Mouse (Mus musculus): ENCODE results near the gene Pomgnt1. TPM values are rescaled to one million over a fixed set of nuclear protein-coding genes. Genes with fewer than 3 reads are reported as not detected.

Gene Pomgnt1
- total RNA-seq, 2 experiments from 2014 or later, result 6.8 to 7.9 TPM

DNA sequence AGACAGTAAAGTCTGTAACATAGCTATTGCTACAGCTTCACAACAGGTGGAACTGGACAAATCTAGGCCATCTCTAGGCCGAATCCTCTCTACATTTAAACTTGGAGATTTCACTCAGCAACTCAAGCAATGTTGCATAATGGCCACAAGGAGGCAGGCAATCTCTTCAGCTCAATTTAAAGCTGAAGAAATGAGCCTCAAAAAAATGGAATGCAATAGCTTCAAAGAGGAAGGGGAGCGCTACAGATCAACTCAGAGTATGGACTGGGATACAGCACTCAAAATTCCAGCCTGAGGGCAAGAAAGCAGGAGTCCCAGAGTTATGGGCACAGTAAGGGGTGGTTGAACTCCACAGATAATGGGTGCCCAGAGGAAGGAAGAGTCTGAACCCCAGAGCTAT, 11.3 kb downstream of the Pomgnt1 start:
- peak; percentile 57; the same call in 1 of the 2 replicates for ATAC-seq (replicated peaks; ENCODE audit: low FRiP score, poor library complexity, severe bottlenecking)

DNA sequence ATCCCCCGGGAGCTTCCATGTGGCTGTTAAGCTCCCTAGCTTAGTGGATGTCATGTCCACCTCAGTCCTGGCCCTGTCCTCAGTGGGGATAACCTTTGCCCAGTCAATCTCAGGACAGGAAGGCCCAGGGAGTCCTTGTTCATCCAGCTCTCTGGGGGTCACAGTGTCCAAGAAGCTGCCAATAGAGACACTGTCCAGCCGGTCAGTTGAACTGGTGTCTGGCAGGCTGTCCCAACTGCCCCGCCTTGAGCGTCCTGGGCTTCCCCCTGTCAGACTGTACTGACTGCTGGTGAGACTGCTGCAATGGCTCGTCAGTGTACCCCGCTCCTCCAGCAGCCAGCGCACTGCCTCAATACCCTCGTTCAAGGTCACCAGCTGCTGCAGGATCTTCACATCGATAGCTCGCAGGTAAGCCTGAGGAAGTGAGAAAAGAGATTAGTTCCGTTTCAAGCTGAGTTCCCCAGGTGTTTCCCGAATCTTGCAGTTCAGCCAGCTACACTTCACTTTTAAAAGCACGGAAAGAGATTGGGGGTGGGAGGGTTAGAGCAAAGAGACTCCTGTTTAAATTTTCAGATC, 13.9 kb downstream of the Pomgnt1 start:
- ATAC-seq (replicated peaks; ENCODE audit: low FRiP score, poor library complexity, severe bottlenecking), result no peak

DNA sequence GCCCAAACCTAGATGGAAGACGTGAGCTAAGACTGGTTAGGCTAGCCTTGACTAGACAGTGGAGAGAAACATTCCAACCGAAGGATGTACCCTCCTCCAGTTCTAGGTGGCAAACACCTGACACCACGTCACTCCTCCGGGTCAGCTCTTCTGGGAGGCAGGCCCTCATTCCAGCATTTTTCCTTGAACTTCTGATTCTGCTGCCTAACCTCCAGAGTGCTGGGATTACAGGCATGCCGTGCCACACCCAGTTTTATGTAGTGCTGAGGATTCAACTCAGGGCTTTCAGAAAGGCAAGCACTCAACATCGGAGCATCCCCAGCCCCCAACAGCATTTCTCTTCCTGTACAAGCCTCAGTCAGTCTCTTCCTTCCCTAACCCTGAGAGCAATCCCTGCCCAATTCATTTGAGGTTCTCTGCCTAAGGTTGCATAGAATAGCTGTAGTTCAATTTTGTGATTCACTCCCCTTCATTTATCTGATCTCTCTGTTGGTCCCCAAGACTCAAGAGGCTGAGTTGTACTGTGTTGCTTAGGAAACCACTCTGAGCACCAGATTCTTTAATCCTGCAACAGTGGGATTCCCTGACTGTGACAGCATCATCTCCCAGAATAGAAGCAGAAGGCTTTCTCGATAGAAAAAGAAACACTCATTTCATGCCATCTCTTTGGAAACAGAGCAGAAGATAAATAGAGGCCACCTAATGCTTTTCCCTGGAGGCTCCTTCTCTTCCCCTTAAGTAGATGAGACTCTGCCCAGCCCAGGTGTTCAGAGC, 17.3 kb downstream of the Pomgnt1 start:
- ATAC-seq (replicated peaks; ENCODE audit: low FRiP score, poor library complexity, severe bottlenecking), result no peak

DNA sequence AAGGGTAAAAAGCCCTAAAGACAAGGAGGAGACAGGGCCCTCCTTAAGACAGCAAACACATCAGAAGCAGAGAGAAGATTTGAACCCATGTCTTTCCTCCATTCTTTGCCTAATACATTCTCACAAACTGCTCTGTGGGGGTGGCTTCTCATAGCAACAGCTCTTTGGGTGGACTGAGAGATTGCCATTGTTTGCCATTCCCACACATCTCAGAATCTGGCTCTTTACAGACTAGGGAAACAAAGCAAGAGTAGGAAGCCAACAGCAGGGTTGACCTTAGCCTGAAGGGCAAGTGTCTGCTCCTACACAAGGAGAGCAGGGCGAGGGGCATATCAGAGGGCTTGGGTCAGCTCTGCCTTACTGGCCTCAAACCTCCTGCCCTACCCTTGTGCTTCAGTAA, 18.1 kb downstream of the Pomgnt1 start:
- no peak for ATAC-seq (replicated peaks; ENCODE audit: low FRiP score, poor library complexity, severe bottlenecking)

DNA sequence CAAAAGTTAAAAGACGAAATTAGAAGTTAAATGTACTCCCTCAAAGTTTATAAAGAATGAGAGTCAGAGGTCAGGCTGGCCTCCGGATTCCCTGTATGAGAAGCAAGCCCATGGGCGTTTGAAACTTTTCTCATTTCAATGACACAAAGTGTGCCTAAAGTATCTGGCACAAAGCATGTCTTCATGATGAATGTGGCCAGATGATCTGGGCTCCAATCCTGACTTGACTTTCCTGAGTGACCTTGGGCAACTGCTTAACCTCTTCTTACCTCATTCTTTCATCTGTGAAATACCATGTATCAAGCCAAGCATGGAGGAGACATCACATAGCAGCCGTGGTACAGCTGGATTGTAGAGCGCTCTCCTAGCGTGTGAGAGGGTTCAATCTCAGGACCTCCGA, 18.6 kb downstream of the Pomgnt1 start:
- ATAC-seq (replicated peaks; ENCODE audit: low FRiP score, poor library complexity, severe bottlenecking), result no peak

DNA sequence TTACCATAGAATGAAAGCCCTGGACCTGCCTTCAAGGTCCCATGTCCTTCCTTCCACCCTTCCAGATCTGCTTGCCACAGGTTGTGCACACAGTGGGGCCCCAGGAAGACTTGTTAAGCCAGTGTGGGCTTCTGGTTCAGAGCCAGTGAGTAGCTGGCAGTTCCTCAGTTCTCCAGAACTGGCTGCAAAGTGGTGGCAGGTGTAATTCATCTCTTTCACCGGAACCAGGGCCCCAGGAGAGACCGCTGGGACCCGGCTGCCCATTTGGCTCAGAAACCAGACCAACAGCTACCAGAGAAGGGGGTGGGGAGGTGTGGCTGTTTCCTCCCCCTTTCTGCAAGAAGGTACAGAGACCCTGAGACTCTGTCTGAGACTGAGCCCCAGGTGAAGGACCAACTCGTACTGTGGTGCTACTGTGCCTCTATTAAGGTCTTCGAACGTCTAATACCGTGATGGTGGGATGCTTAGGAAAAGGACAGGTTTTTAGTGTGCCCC, 19.7 kb downstream of the Pomgnt1 start:
- no peak for ATAC-seq (replicated peaks; ENCODE audit: low FRiP score, poor library complexity, severe bottlenecking)

DNA sequence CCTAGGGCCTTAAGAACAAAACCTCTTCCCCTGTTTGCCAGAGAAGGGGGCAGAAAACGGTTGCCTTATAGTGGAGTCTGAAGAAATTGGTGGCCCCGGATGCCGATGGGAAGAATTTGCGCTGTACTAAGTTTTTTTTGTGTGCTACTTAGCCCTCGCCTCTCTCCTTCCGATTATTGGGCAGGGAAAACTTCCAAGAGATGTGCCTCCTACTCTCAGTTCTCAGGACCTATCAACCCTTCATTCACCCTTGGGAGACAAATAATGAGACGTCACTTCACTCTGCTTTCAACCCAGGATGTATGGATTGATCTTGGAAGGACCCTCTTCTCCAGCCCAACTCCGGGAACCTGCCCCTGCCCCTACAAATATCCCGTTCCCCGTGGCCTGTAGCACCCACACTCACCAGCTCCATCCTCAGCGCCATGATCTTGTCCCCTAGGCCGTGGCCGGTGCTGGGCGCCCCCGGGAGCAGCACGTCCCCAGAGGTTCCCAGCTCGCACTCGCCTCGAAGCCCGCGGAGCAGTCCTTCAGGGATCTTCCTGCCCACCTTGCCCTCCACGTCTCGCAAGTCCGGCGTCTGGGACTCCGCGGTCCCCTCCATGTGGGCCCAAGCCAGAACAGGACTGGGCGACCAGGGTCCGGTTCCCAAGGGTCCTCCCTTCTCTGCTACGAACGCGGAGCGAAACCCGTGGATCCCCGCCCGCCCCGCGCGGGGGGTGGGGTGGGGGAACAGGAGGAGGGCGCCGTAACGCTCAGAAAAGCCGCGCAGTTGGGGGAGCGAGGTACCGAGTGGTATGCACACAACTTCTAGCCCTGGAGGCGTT, 20.5 kb downstream of the Pomgnt1 start:
- ATAC-seq (replicated peaks; ENCODE audit: low FRiP score, poor library complexity, severe bottlenecking), result no peak

DNA sequence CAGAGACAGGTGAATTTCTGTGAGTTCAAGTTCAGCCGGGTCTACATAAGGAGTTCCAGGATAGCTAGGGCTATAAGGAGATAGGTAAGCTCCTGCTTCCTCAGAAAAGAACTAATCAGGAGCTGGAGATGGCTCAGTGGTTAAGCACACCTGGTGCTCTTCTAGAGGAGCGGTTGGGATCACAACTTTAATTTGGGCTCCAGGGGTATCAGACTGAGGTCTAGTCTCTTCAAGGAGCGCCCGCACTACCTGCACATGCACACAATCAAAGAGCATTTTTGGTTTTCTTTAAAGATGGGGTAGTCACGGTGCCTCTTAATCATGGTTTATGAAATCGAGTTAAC, 26.1 kb downstream of the Pomgnt1 start:
- ATAC-seq (replicated peaks; ENCODE audit: low FRiP score, poor library complexity, severe bottlenecking), result no peak

DNA sequence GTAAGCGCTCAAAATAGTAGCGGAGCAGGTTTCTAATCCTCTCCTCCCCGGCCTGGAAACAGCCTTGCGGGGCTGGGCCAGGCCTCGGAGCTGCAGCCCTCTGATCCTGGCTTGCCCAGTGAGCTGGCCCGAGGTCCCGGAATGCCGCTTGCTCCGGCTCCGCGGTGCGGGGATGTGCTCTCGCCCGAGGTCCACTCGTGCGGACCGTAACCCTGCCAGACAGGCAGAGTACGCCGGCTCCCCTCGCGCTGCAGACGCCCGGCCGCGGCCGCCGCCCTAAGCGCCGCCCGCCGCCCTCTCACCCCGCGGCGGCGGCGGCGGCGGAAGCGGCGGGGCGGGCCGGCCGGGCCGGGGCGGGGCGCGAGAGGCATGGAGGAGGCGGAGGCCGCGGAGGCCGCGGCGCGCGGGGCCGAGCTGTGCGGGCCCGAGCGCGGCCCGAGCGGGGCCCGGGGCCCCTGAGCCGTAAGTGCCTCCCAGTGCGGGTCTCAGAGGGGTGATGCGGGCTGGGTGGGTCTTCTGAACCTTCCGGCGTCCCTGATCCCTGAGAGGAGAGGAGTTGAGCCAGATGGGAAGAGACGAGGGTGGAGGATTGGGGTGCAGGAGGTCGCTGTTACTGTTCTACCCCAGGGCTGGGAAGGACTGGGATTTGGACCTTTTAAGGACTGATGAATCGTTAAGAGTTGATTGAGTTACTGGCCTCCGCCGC, 26.7 kb downstream of the Pomgnt1 start:
- ATAC-seq (replicated peaks; ENCODE audit: low FRiP score, poor library complexity, severe bottlenecking), result peak; percentile 88

DNA sequence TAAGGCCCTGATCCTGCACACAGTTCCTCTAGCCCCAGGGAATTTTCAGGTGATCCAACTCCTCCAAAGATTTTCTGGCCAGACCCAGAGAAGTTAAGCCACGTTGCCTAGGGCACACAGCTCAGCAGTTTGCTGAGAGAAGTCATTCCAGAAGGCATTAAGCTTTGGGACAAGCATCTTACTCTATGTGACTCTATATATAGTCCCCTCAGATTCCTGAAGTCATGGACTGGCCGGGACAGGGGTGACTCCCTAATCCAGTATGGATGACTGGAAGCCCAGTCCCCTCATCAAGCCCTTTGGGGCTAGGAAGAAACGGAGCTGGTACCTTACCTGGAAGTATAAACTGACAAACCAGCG, 27.2 kb downstream of the Pomgnt1 start:
- ATAC-seq (replicated peaks; ENCODE audit: low FRiP score, poor library complexity, severe bottlenecking), result 0 out of 2 replicates have a peak, but pooled peaks have one; percentile 7

DNA sequence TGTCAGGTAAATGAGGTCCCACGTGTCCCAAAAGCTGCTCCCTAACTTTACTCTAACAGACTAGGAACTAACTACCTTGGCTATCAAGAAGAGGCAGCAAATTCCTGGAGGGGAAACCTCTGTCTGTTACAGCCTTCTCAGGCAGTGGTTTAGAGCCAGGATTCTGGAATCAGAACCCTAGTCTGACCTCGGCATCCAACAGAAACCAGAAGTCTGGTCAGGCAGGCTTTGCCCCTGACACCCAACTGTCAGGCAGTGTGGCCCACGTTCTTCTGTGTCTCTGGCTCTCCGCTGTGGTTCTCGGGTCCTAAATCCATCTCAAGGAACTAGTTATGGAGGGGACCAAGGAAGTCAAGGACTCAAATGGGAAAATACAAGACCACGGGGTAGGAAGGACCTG, 27.6 kb downstream of the Pomgnt1 start, which contains the start of gene Lurap1:
Gene Lurap1, minus strand, starts transcription at position 101 of the 400 bp plus-strand sequence.
- ATAC-seq (replicated peaks; ENCODE audit: low FRiP score, poor library complexity, severe bottlenecking), result no peak

DNA sequence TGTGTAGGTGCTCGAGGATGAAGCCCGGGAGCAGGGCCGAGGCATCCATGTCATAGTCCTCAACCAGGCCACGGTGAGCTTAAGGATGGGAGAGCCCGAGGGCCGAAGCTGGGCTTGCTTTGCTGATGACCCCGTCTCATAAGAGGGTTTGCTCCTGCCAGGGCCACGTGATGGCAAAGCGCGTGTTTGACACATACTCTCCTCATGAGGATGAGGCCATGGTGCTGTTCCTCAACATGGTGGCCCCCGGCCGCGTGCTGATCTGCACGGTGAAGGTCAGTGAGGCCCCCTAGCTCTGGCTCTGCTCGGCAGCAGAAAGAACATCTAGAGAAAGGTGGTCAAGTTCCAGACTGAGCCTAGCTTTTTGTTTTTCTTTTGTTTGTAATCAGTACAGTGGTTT, 29.1 kb downstream of the Pomgnt1 start:
- no peak for ATAC-seq (replicated peaks; ENCODE audit: low FRiP score, poor library complexity, severe bottlenecking)

DNA sequence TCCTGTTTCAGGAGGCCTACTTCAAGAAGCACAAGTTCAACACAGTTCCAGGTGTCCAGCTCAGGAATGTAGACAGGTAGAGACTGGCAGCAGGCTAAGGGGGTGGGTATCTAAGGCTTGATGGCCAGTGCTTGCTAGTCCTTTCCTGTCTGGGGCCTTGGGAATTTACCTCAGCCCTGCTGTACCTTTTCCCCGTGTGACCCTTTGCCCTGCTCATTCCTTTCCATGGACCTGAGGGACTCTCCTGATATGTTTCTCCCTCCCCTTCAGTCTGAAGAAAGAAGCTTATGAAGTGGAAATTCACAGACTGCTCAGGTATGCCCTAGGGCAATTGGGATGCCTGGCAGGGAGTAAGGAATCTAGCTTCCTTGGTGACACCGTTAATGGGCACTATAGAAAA, 34.2 kb downstream of the Pomgnt1 start:
- no peak for ATAC-seq (replicated peaks; ENCODE audit: low FRiP score, poor library complexity, severe bottlenecking)

DNA sequence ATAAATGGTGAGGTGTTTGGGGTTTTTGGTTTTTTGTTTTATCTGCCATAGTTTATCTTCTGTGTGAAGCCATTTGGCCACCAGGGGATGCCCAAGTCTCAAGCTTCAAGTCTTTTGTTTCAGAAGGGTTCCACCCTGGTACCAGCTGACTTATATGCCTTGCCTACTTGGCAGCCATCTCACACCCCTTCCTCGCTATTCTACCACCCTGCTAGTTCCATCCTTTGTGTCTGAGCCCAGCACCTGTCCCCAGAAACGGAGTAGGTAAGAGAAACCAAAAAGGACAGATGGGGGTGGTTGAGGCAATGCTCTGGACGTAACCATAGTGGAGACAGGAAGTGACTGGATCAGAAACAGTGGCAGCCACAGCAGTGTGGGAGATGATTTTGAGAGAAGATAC, 36.3 kb downstream of the Pomgnt1 start:
- no peak for ATAC-seq (replicated peaks; ENCODE audit: low FRiP score, poor library complexity, severe bottlenecking)

DNA sequence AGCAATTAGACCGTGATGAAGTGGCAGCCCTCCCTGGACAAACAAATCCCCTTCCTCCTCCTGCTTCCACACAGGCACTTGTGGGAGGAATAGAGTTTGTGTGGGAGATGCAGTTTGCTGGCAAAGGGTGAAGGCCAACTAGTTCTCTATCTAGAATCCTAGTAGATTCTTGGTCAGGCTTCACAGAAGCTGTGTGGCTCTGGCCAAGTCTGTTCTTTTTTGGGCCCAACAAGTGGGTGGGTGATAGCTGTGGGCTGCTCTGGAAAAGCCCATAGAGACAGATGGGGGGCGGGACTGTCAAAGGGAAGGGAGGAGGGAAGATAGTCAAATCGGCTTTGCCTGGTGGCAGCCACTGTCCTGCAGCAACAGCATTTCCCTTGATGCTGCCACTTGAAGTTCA, 37.1 kb downstream of the Pomgnt1 start:
- ATAC-seq (replicated peaks; ENCODE audit: low FRiP score, poor library complexity, severe bottlenecking), result no peak

DNA sequence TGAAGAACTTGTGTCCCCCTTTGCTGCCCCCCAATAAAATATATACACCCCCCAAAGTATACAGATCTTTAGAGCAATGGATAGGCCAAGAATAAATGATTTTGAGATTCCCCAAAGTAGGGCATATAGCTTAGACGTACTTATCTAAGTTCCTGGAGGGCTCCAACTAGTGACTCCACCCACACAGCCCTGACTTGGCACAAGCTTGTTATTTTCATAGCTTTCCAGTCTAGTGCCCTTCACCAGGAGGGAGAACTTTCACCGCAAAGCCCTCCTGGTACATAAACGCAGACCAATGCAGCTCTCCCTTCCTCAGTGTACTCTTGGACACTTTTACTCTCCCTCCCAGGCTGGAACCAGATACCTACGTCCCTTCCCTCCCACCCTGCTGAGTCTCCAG, 38.5 kb downstream of the Pomgnt1 start:
- ATAC-seq (replicated peaks; ENCODE audit: low FRiP score, poor library complexity, severe bottlenecking), result 0 out of 2 replicates have a peak, but pooled peaks have one; percentile 56

DNA sequence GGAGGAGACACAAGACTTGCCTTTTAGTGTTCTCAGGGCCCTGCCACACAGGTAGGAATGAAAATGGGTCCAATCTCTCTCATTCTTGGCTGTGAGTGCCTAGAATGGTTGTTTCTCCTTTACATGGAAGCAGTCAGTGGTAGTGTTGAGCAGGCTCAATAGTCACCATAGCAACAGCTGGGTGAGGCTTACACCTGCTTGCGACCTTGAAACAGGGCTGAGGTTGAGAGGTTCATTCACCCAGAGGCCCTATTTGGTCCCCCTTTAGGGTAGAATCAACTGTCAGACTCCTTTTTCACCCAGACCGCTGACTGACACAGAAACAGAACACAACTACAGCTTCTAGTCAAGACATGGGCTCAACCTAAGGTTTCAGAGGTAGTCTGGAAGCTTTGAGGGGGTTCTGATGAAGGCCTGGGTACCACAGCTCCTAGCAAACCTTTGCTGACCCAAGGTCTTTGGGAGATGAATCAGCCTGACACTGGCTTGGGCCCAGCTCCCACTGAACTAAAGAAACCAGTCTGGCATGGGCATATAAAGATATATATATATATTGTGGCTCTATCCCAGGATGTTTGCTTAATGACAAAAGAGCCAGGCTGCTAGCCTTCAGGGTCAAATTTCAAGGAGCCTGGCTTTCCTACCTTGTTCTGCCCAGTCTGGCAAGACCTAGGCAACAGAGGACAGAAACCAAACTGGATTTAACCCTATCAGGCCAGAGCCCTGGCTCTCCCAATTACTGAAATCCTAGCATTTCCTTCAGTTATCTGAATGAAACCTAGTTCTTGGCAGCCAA, 41.3 kb downstream of the Pomgnt1 start:
- no peak for ATAC-seq (replicated peaks; ENCODE audit: low FRiP score, poor library complexity, severe bottlenecking)

DNA sequence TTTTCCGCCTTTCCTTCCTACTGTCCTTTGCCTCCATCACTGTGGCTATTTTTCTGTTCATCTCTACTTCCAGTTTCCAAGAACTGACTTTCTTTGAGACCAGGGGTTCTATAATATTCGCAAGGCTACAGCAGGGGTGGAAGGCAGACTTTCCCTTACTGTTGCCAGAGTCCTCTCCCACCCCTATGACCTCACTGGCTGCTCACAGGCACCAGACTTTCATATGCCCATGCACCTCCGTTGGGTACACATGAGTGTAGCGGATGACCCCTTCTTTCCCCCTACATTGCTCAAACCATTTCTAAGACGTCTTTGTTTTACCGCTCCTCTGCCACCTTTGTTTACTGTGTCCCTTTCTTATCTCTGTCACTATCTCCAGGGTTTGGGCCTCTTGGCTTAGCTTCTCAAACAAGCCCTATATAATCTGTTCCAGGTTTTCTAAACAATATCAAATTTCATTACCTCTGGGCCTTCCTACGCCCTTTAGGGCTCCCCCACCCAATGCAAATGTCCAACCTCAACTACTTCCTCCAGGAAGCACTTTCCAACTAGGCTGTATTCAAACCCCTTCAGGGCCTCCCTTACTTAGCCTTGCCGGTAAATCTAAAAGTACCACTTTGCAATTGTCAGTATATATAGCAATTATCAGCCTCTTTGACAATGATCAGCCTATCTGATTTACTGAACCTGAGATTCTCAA, 42.2 kb downstream of the Pomgnt1 start:
- ATAC-seq (replicated peaks; ENCODE audit: low FRiP score, poor library complexity, severe bottlenecking), result no peak

DNA sequence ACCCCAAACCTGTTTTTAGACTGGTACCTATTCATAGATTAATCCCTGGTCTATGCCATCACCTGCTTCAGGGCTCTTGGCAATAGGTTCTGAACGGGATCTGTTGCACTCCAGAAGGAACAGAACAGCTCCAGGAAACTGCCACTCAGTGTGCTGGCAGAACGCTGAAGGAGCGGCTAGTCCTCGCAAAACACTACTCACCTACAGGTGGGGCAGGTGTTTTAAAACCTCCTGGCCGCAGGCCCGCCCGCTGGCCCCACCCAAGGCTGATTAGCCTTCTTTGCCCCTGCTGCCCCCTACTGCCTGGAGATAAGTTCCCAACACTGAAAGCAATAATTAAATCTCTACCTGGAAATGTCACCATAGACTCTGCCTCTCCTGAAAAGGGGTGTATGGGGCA, 43.8 kb downstream of the Pomgnt1 start, which contains the start of gene Tspan1:
Gene Tspan1, minus strand, starts transcription at position 198 of the 400 bp plus-strand sequence.
- no peak for ATAC-seq (replicated peaks; ENCODE audit: low FRiP score, poor library complexity, severe bottlenecking)

Measured in erythroblast, adult 5-6 weeks (primary cell).